Mouse (Mus musculus) granulocyte monocyte progenitor cell, adult 5-6 weeks (primary cell): ENCODE results near the gene Naa15. TPM values are rescaled to one million over a fixed set of nuclear protein-coding genes. Genes with fewer than 3 reads are reported as not detected.

ENCODE experiments used
- ATAC-seq: replicated peaks from 2 replicates; pipeline ENCODE4 v1.8.0; 2016; ENCODE audit warnings: mild to moderate bottlenecking, moderate TSS enrichment, inconsistent platforms; ENCODE audit not compliant: poor library complexity, severe bottlenecking
- total RNA-seq, 2 experiments: library from RNA; stranded (forward) in 1 of 2; stranded (reverse) in 1 of 2; fragments of 200-712, 200-1000 nt in 1 of 2; fragments of >200 nt in 1 of 2; fragmentation: Nextera tagmentation in 1 of 2; gene quantifications; 2 replicates each; pipeline ENCODE4 v1.2.3; 2014 to 2017

Naa15 gene
- total RNA-seq (2014; fragmentation: Nextera tagmentation) = 74.4 and 89.1 TPM in 2 replicates
- 114 and 126 TPM in 2 replicates for total RNA-seq (2017)

DNA sequence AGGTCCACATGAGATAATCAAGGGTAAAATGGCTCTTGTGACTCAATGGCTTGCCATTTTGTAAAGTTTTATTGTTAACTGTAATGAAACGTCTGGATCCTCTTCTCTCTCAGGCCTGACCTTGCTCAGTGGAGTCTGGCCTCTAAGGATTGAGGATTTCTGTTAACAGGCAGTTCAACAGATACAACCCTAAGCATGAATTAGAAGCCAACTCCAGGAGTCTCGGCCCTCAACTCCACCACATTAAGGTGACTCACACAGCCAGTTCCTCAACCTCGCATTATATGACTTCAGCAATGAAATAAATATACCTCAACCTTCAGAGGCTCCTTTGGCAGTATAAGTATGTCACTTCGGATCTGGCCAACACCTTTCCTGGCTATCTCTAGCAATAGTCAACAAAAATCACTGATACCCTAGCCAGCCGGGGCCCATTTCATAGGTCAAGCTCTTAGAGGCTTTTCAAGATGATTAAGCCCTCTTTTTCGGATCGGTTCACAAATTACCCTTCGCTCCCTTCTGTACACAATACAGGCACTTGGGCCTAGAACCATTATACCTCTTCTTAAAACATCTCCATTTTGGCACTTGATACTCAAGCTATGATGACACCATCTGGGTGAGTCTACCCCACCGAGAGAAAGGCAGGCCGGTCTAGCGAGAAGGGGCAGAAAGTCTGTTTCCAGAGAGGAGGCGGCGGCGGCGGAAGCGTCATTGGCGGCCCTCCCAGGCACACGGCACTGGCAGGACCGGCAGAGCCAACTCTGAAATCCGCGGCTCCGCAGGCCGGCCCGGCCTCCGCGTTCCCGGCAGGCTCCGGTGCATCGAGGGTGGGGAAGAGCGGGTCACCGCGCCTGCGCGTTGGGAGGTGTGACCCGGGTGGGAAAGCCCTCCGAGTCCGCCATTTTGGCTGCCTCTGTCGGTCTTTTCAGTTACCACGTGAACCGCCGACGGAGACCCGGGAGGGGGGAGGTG, at the start of gene Naa15:
Gene Naa15, plus strand, starts transcription at position 51 of the 975 bp plus-strand sequence.
- ATAC-seq = peak; percentile 89

DNA sequence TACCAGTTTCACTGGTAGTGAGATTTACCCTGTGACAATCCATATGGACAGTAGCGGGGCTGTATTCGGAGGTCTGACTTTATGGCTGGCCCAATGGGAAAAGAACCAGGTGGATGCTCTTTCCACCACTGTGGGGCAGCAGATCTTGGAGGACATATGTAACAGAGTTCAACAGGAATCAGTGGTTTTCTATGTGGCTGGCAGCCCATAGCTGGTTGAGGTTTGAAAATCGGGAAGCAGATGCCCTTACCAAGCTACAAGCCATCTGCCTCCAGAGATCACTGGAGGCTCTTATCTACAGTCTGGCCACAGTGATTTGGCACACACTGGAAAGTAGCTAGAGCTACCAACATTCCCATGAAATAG, 49.4 kb upstream of the Naa15 start:
- peak; percentile 68 for ATAC-seq

DNA sequence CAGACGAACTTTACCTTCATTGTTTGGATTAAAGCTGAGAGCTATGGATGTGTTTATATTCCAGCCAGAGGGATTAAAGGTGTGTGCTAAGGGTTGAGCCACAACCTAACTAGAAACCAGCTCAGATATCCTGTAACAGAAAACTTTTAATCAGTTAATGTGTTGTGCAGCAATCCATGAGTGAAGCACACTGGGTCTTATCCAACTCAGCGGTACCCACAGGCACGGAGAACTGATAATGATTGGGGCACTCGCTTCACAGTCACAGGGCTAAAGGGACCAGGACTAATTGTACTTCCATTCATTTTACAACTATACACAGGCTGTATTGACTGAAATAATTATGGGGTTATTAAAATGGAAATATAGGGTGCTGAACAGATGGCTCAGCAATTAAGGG, 48.0 kb upstream of the Naa15 start:
- no peak for ATAC-seq

- no peak for ATAC-seq
These were observed 46.9 kb upstream of the Naa15 start for GRCm38 (mm10) chr3:51368011-51368410.

DNA sequence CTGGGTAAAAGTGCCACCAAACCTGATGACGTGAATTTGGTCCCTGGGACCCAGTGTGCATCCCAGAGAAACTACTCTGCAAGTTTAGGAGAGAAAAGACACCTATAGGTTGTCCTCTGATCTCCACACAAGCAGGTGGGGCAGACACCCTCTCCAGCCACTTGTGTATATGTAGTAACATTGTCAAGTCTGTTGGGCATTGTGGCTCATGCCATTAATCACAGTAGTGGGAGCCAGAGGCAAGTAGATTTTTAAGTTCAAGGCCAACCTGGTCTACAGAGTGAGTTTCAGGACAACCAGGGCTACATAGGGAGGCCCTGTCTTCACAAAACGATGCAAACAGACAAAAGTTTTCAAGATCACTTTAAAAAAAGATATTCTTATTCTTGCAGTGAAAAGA, 43.1 kb upstream of the Naa15 start:
- no peak for ATAC-seq

GRCm38 (mm10) chr3:51372883-51373282, 42.1 kb upstream of the Naa15 start:
- no peak for ATAC-seq

DNA sequence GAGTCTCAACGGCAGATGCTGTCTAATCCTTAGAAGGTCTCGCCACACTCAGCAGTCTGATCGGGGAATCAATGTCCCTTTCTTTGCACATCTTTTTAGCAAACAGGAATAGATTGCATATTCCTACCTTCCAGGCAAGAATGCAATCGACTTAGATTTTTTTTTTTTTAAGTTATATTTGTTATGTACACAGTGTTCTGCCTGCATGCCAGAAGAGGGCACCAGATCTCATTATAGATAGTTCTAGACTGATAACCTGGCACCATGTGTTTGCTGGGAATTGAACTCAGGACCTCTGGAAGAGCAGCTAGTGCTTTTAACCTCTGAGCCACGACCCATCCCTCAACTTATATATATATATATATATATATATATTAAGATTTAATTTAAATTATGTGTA, 41.4 kb upstream of the Naa15 start:
- ATAC-seq = no peak

DNA sequence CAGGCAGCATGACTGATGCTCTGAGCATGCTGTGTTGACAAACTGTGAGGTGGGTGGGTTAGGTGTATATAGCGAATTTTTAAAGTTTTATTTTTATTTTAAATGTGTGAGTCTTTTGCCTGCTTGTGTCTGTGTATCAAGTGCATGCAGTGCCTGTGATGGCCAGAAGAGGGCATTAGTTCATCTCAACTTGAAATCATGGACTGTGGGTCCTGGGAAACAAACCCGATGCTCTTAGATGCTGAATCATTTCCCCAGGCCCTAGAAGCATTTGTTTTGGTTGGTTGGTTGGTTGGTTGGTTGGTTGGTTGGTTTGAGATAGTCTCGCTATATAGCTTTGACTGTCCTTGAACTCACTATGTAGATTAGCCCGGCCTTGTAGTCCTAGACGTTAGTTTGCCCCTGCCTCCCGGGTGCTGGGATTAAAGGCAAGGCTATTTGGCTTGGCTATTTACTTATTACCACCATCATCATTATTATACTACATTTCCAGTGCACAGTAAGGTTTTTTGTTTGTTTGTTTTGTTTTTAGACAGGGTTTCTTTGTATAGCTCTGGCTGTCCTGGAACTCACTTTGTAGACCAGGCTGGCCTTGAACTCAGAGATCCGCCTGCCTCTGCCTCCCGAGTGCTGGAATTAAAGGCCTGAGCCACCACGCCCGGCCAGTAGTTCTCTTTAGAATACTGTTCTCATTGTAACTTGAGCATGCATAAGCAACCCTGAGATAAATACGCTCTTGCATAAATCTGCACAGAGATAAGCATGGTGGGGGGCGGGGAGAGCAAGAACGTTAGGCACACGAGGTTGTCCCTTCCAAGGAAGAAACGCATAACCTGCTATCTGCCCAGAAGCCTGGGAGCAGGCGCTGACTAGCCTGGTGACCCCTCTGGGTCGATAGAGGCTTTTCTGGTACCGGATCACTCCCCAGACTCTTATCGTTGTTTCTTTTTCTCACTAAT, 39.4 kb upstream of the Naa15 start:
- ATAC-seq = peak; percentile 75

GRCm38 (mm10) chr3:51377878-51378664, 36.9 kb upstream of the Naa15 start:
- peak; percentile 59 for ATAC-seq

DNA sequence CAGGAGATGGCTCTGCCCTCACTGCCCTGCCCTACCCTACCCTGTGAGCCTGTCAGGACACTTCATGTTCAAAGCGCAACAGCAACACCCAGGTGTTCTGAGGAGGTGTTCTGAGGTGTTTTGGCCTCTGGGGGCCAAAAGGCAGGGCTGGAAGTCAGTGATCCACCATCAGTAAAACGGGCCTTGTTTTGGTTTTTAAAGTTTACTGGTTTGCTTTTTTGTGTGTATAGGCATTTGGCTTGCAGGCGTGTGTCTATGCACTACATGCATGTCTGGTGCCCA, 36.3 kb upstream of the Naa15 start:
- ATAC-seq = 0 out of 2 replicates have a peak, but pooled peaks have one; percentile 1

GRCm38 (mm10) chr3:51379786-51380659, 34.9 kb upstream of the Naa15 start:
- no peak for ATAC-seq

- no peak for ATAC-seq
These were observed 34.3 kb upstream of the Naa15 start for GRCm38 (mm10) chr3:51380660-51381014.

DNA sequence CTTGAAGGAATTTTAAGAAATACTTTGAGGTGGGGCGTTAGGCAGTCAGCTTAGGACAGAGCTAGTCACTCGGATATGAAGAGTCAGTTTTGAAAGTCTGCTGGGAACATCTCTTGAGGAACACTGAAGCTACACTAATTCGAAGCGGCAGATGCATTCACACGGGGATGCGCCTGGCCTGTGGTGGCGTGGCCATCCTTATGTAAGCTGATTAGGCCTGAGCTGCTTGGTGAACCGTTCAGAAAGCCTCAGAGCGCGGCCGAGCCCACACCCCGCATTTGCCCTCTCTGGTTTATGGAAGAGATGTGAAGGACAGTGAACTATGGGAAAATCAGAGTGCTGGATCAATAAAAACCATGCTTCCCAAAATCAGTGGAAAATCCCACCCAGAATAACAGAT, 31.5 kb upstream of the Naa15 start:
- ATAC-seq = no peak

DNA sequence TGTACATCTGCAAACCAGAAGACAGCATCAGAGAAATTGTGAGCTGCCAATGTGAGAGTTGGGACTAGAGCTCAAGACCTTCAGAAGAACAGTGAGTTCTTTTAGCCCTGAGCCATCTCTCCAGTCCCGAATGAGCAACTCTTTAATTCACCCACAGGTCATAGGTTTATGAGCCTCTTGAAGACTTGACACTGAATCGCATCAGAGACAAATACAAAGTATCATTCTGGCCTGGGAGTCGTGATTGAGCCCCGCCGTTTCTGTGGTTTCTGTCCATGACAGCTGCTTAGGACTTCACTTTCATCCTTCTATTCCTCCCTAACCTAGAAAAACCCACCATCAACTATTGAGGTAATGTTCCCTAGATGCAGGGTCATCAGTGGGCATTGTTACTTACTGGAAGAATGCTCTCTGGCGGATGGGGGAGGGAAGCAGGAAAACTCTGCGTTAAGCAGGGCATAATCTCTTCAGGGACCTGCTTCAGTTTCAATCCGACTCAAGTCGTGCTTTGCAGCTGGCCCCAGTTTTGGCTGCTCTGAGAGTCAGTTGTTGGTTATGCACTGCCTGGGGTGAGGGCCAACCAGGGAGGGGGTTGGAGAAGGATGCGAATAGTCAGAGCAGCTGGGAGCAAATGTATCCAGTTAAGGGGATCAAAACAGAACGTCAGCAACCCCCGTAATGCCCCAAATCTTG, 28.4 kb upstream of the Naa15 start:
- no peak for ATAC-seq

DNA sequence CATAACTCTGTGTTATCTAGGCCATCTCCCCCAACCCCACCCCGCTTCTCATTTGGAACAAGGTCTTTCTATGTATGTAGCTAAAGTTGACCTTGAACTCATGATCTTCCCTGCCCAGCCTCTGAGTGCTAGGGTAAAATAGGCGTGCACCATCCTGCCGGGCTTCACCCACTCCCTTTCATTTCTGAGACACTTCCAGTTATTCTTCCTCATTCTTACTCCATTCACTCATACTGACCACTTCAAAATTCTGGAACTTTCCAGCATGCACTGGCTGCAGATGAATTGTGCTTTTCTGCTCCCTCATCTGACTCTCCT, 27.9 kb upstream of the Naa15 start:
- ATAC-seq = 0 out of 2 replicates have a peak, but pooled peaks have one; percentile 29

- ATAC-seq = no peak
These were observed 27.0 kb upstream of the Naa15 start for GRCm38 (mm10) chr3:51387868-51388381.

DNA sequence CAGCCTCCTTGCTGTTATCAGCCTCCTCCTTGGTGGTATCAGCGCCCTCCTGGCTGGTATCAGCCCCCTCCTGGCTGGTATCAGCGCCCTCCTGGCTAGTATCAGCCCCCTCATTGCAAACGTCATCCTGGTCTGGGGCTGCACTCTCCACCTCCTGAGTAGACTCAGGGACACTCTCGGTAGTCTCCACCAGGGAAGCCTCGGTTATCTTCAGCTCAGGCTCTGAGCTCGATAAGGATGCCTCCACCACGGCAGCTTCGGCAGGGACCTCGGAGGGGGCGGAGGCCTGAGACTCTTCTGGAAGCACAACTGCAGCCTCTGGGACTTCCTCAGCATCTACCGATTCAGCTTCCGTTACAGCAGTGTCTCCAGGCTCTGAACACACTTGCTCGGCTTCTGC, 26.0 kb upstream of the Naa15 start:
- peak; percentile 76 for ATAC-seq

GRCm38 (mm10) chr3:51391095-51391494, 23.9 kb upstream of the Naa15 start:
- ATAC-seq = no peak

- ATAC-seq = no peak
These were observed 23.4 kb upstream of the Naa15 start for GRCm38 (mm10) chr3:51391591-51391990.
